Mouse (Mus musculus) lung, adult 2 months (tissue): ENCODE results near the gene Lrrc51. TPM values are rescaled to one million over a fixed set of nuclear protein-coding genes. Genes with fewer than 3 reads are reported as not detected.
A peak's percentile ranks its signal among the peaks of the same experiment; 100 is the strongest.

Source experiments
- DNase-seq: peaks from one replicate; pipeline ENCODE4 v3.0.0; 2022
- H3K4me1 ChIP-seq: fragments of 200-500 bp; 2 replicates; pipeline ENCODE4 v1.6.1; 2011; ENCODE audit warnings: low read length; ENCODE audit not compliant: control insufficient read depth, insufficient read depth
- H3K4me3 ChIP-seq: fragments of 200-500 bp; replicated peaks from 2 replicates; pipeline ENCODE3; 2011; ENCODE audit warnings: low read depth, mild to moderate bottlenecking, control low read depth, low read length; ENCODE audit errors: extremely low read depth
- CTCF ChIP-seq: fragments of 200-500 bp; IDR thresholded peaks from 2 replicates; pipeline ENCODE4 v1.5.1; 2011; ENCODE audit warnings: mild to moderate bottlenecking, low read length, control low read depth; ENCODE audit not compliant: insufficient read depth
- POLR2A ChIP-seq: fragments of 200-500 bp; IDR thresholded peaks from 2 replicates; pipeline ENCODE4 v1.6.1; 2011; ENCODE audit warnings: low read depth, mild to moderate bottlenecking, control low read depth, low read length, borderline replicate concordance; ENCODE audit errors: extremely low read depth
- WGBS: fragments of 180-500 bp; shearing (Covaris S2); methylation state at CpG from one replicate; pipeline ENCODE4 v1.1.7; 2018; 5-methylcytosine and 5-hydroxymethylcytosine counted together
- polyA plus RNA-seq: library from polyadenylated mRNA; depleted of rRNA; stranded (reverse); fragments of >200 nt; gene quantifications from 2 replicates; pipeline ENCODE4 v1.2.3, GENCODE M21; 2012

Lrrc51 gene
- polyA plus RNA-seq, 1 experiment = 36.5 TPM

DNA sequence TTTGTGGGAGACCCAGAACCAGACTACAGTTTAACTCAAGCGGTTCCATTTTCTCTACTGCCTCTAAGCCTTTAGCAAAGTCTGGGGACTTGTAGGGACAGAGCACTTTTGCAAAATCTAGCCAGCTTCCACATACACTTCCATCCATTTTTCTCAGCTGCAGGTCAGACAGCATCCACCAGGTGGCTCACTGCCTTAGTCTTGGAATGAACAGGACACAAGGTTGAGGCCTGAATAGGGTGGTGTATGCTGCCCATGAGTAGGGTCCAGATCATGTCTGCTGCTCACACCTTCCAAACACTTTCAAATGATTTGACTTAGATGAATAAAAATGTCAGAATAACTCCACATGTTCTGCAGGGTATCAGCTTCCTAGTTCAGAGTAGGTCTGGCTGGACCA lies 15.6 kb downstream of the Lrrc51 start:
- TF ChIP-seq CTCF (peak; percentile 88), POLR2A (no peak)
- no peaks in the 10 kb centered on the region for H3K4me1 ChIP-seq
- peak; percentile 64 for DNase-seq
- WGBS = 29% methylated on average over 1 of the region's 1 CpGs
- no peak overlapping the region for H3K4me3 ChIP-seq

DNA sequence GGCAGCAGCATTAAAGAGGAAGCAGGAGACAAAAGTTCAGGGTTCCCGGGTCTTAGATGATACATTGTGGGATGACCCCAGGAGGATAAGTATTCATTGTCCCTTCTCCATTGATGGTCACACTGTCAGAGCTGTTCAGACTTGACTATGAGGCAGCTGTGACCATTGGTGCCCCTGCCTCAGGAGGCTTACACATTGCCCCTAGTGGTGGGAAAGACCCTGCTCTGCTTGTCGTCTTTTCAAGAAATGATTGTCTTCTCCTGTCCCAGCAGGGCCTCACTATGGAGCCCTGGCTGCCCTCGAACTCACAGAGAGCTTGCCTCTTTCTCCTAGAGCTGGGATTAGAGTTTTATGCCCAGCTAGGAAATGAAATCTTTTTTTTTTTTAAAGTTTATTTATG lies 21.7 kb downstream of the Lrrc51 start:
- WGBS = 65% methylated on average over 3 of the region's 3 CpGs
- DNase-seq = no peak
- no peak overlapping the region for H3K4me3 ChIP-seq
- TF ChIP-seq CTCF = no peak
- no peak for TF ChIP-seq POLR2A
- peaks cover 4% of the 10 kb centered on the region for H3K4me1 ChIP-seq

DNA sequence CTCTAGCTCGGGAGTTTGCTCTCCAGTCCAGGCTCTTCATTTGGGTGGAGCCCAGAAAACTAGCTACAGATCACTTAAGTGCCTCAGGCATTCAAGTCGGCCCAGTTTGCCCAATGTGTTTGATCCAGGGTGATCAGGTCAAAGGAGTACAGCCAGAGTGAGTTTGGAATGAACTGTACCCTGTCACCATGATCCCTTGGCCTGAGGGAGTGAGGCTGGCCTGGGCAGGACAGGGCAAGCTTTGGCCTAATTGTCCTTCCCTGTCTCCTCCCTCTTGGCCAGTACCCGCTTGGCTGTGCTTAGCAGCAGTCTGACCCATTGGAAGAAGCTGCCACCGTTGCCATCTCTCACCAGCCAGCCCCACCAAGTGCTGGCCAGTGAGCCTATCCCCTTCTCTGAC lies 23.6 kb downstream of the Lrrc51 start:
- no peak for DNase-seq
- TF ChIP-seq CTCF (no peak), POLR2A (no peak)
- H3K4me1 ChIP-seq = peaks cover 10% of the 10 kb centered on the region
- 62% methylated on average over 4 of the region's 4 CpGs for WGBS
- no peak overlapping the region for H3K4me3 ChIP-seq

DNA sequence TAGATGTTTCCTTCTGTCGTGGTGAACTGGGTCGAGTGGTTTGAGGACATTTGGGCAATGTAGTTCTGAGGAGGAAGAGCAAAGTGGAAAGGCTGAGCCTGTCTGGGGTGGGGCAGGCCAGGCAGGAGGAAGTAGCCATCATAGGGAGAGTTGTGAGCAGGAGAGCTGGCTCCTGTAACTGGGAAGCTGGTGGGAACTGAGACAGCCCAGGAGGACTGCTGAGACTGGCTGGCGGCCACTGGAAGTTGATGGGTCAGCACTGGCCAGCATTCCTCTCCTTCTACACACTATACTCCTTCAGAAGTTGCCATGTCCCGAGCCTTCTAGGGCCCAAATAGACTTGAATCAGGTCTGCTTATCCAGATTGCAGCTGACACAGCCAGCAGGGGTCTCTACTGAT lies 25.3 kb downstream of the Lrrc51 start:
- H3K4me1 ChIP-seq = peaks cover 10% of the 10 kb centered on the region
- no peak for DNase-seq
- no peak overlapping the region for H3K4me3 ChIP-seq
- 36% methylated on average over 4 of the region's 4 CpGs for WGBS
- no peak for TF ChIP-seq CTCF
- TF ChIP-seq POLR2A = no peak

DNA sequence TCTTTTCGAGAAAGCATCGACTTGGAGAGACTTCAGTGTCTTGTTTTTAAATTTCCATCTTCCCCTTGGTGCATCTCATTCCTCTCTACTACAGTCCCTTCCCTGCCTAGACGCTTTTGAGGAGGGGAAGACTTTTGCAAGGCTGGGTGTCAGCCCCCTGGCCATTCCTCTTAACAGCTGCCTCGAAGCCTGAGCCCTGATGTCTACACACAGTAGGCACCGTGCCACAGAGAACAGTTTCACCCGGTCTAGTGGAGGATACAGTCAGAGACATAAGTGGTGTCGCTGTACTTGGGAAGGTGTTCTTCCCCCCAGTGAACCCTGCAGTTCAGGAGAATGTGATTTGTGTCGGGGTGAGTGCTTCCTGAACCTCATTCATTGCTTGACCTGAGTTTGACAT lies 27.0 kb downstream of the Lrrc51 start:
- no peak for TF ChIP-seq POLR2A
- peak overlapping the region; percentile 84 for H3K4me3 ChIP-seq
- DNase-seq = no peak
- WGBS = 32% methylated on average over 8 of the region's 8 CpGs
- H3K4me1 ChIP-seq = peaks cover 10% of the 10 kb centered on the region

DNA sequence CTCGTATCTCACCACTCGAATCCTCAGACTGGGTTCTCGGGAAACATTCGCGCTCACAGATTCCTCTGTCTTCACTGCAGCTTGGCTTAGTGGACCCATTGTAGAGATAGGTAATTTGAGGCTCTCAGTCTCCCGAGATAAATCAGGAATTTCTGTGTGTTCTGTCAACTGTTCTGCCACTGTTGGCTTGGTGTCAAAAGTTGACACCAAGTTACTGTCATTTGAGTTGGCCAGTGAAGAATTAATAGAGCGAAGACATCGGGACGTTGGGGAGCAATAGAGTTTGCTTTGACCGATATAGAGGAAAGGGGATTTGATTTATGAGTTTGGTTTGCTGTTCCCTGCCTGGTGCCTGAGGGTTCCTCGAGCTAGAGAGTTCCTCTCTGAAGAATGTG lies 27.4 kb downstream of the Lrrc51 start, which contains the start of gene Tomt:
TSS of gene Tomt (minus strand) at position 73 of the 395 bp plus-strand sequence.
- Histone ChIP-seq H3K4me3 (peak within 1 kb of the TSS; percentile 84), H3K4me1 (peaks cover 10% of the 10 kb centered on the region)
- TF ChIP-seq CTCF = no peak
- TF ChIP-seq POLR2A = no peak
- DNase-seq = no peak
- whole genome bisulfite sequencing = 5% methylated on average over 11 of the region's 11 CpGs

DNA sequence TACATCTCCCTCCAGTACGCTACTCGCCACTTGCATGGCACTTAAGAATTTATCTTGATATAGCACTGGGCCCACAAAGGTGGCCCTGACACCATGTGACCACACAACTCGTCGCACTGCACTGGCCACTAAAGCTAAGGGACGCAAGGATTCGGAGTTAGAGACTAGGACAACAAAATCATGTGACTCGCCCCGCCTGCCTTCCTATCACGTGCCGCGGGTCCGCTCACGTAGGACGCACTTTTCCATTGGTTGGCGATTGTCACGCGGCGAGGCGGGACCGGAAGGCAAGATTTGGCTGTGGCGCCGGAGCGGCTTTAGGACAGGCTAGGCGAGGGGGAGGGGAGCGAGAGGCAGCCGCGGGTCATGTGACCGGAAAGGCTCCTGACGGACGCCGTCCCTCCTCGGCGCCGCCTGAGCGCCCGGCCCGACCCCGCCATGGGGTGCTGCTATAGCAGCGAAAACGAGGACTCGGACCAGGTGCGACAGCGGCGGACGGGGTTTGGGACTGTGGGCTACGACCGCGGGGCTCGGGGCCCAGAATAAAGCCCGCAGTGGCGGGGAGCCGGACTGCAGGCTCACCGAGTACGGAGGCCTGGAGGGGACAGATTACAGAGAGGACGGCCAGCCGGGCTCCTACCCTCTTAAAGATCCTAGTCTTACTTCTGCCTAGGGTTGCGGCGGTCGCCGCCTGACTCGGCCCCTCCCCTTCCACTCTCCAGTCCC lies 28.0 kb downstream of the Lrrc51 start, which contains the start of gene Lamtor1:
TSS of gene Lamtor1 (plus strand) at position 344 of the 726 bp plus-strand sequence.
- Histone ChIP-seq H3K4me1 (peaks cover 10% of the 10 kb centered on the region), H3K4me3 (peak within 1 kb of the TSS; percentile 84)
- TF ChIP-seq POLR2A (peak; percentile 99), CTCF (no peak)
- WGBS = under 1% methylated on average over 61 of the region's 61 CpGs
- peak; percentile 99 for DNase-seq

DNA sequence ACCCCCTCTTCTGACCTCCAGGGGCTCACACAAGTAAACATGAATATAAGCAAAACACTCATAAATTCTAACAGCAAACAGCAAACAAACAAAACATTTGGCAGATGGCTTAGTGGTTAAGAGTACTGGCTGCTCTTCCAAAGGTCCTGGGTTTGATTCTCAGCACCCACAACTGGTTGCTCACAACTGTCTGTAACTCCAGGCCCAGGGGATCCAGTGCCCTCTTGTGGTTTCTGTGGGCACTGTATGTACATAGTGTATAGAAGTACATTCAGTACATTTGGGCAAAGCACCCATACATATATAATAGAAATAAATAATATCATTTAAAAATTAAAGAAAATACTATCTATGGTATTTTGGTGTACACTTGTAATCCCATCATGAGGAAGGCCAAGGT lies 30.8 kb downstream of the Lrrc51 start:
- H3K4me1 ChIP-seq = peaks cover 6% of the 10 kb centered on the region
- H3K4me3 ChIP-seq = no peak overlapping the region
- DNase-seq = no peak
- no peak for TF ChIP-seq CTCF
- no peak for TF ChIP-seq POLR2A

DNA sequence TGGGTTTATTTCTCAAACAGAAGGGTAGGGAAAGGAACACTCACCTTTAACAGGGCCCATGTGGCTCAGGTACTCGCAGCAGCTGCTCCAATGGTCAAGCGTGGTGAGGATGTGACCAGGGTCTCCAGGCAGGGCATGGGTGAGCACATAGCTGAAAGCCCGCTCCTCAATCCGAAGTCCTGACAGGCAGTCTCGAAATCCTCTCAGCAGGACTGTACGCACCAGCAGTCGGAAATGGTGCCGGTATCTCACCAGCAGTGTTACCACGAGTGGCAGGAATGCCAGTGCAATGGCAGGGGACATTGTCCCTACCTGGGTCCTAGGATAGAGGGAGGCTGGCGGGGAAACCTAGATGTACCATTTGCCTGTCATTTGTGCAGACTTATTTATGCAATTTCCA lies 31.7 kb downstream of the Lrrc51 start:
- 92% methylated on average over 10 of the region's 10 CpGs for WGBS
- no peak for DNase-seq

More for the DNA sequence above, 31.7 kb downstream of the Lrrc51 start:
- H3K4me3 ChIP-seq = no peak overlapping the region
- peaks cover 8% of the 10 kb centered on the region for H3K4me1 ChIP-seq
- TF ChIP-seq POLR2A (no peak), CTCF (no peak)
